Mouse (Mus musculus) kidney, postnatal 0 days (tissue): ENCODE results near the gene Alad. TPM values are rescaled to one million over a fixed set of nuclear protein-coding genes. Genes with fewer than 3 reads are reported as not detected.

ENCODE experiments used
- ATAC-seq: fragments of 200-750 bp; cut with Nextera tagmentation; replicated peaks from 2 replicates; pipeline ENCODE4 v1.8.0; 2017; ENCODE audit warnings: low read depth, moderate number of reproducible peaks, moderate TSS enrichment, moderate library complexity; ENCODE audit not compliant: low FRiP score
- DNase-seq: peaks from one replicate; pipeline ENCODE4 v3.0.0-alpha.2; 2016; ENCODE audit warnings: low spot score
- H3K27ac ChIP-seq: fragments of 300-500 bp; sonication (generic); 2 replicates; pipeline ENCODE4 v1.5.1; 2014; ENCODE audit warnings: mild to moderate bottlenecking
- H3K27me3 ChIP-seq: fragments of 300-500 bp; sonication (generic); 2 replicates; pipeline ENCODE4 v1.6.1; 2014; ENCODE audit warnings: low read length, mixed read lengths; ENCODE audit not compliant: insufficient read depth
- H3K36me3 ChIP-seq: fragments of 300-500 bp; sonication (generic); 2 replicates; pipeline ENCODE4 v1.6.1; 2014; ENCODE audit warnings: low read length, mixed read lengths; ENCODE audit not compliant: insufficient read depth
- H3K4me1 ChIP-seq: fragments of 300-500 bp; sonication (generic); replicated peaks from 2 replicates; pipeline ENCODE4 v1.6.1; 2014; ENCODE audit warnings: antibody characterized with exemption, low read length, mixed read lengths; ENCODE audit not compliant: insufficient read depth
- H3K4me2 ChIP-seq: fragments of 300-500 bp; sonication (generic); 2 replicates; pipeline ENCODE4 v1.6.1; 2014; ENCODE audit warnings: mild to moderate bottlenecking, low read length, moderate library complexity, mixed read lengths
- H3K4me3 ChIP-seq: fragments of 300-500 bp; sonication (generic); replicated peaks from 2 replicates; pipeline ENCODE4 v1.5.1; 2014; ENCODE audit warnings: low read depth, low read length
- H3K9ac ChIP-seq: fragments of 300-500 bp; sonication (generic); 2 replicates; pipeline ENCODE4 v1.6.1; 2014; ENCODE audit warnings: low read depth, low read length
- H3K9me3 ChIP-seq: fragments of 300-500 bp; sonication (generic); replicated peaks from 2 replicates; pipeline ENCODE4 v1.6.1; 2016; ENCODE audit warnings: low read length, inconsistent platforms, mixed read lengths
- CTCF ChIP-seq: IDR thresholded peaks from 2 replicates; pipeline ENCODE4 v1.5.1; 2016; ENCODE audit warnings: antibody characterized with exemption, low read depth, mild to moderate bottlenecking, moderate library complexity
- WGBS: fragments of 180-500 bp; shearing (Covaris S2); extraction: QIAGEN DNeasy Blood & Tissue Kit; methylation state at CpG from one replicate; pipeline ENCODE4 v1.1.7; 2014; 5-methylcytosine and 5-hydroxymethylcytosine counted together
- polyA plus RNA-seq: library from polyadenylated mRNA; unstranded; fragments of >200 nt; fragmentation: Nextera tagmentation; extraction: Ambion mirVana; gene quantifications from 2 replicates; pipeline ENCODE4 v1.2.1, GENCODE M21; 2015

The Alad gene
- polyA plus RNA-seq, 1 experiment from 2014 or later, result 109 TPM

- Histone ChIP-seq H3K9ac (no peak overlapping the region), H3K4me2 (no peak overlapping the region), H3K4me1 (no peaks in the 10 kb centered on the region), H3K27me3 (no peaks in the 10 kb centered on the region), H3K36me3 (peaks cover 6% of the 10 kb centered on the region; the same call in 1 of the 2 replicates), H3K27ac (no peak overlapping the region), H3K9me3 (no peaks in the 10 kb centered on the region), H3K4me3 (no peak overlapping the region)
- ATAC-seq (no peak), DNase-seq (no peak)
- 59% methylated on average over 9 of the region's 9 CpGs for WGBS
- TF ChIP-seq CTCF, result no peak
These were observed 25.5 kb downstream of the Alad start for GRCm38 (mm10) chr4:62494230-62494629.

- H3K4me3 ChIP-seq, result no peak overlapping the region
- no peak for DNase-seq
- TF ChIP-seq CTCF, result no peak
- H3K4me1 ChIP-seq, result no peaks in the 10 kb centered on the region
- ATAC-seq, result no peak
- H3K36me3 ChIP-seq, result no peaks in the 10 kb centered on the region
- no peak overlapping the region for H3K9ac ChIP-seq
- WGBS, result 75% methylated on average over 2 of the region's 2 CpGs
- no peak overlapping the region for H3K4me2 ChIP-seq
- no peak overlapping the region for H3K27ac ChIP-seq
- no peaks in the 10 kb centered on the region for H3K27me3 ChIP-seq
- H3K9me3 ChIP-seq, result no peaks in the 10 kb centered on the region
These were observed 27.0 kb downstream of the Alad start for GRCm38 (mm10) chr4:62492682-62493081.

- H3K4me3 ChIP-seq, result no peak overlapping the region
- no peaks in the 10 kb centered on the region for H3K27me3 ChIP-seq
- H3K36me3 ChIP-seq, result no peaks in the 10 kb centered on the region
- no peak overlapping the region for H3K27ac ChIP-seq
- ATAC-seq (no peak), DNase-seq (no peak)
- H3K9ac ChIP-seq, result no peak overlapping the region
- no peak for TF ChIP-seq CTCF
- 76% methylated on average over 2 of the region's 2 CpGs for WGBS
- no peak overlapping the region for H3K4me2 ChIP-seq
- H3K4me1 ChIP-seq, result no peaks in the 10 kb centered on the region
- H3K9me3 ChIP-seq, result no peaks in the 10 kb centered on the region
These were observed 31.8 kb downstream of the Alad start for GRCm38 (mm10) chr4:62487914-62488313.

GRCm38 (mm10) chr4:62487172-62487571 lies 32.5 kb downstream of the Alad start:
- no peaks in the 10 kb centered on the region for H3K9me3 ChIP-seq
- H3K36me3 ChIP-seq, result no peaks in the 10 kb centered on the region
- ATAC-seq (no peak), DNase-seq (no peak)
- H3K4me1 ChIP-seq, result no peaks in the 10 kb centered on the region
- no peak for TF ChIP-seq CTCF
- H3K9ac ChIP-seq, result no peak overlapping the region
- 91% methylated on average over 5 of the region's 5 CpGs for WGBS
- no peak overlapping the region for H3K4me2 ChIP-seq
- no peak overlapping the region for H3K4me3 ChIP-seq
- H3K27ac ChIP-seq, result no peak overlapping the region
- no peaks in the 10 kb centered on the region for H3K27me3 ChIP-seq

DNA sequence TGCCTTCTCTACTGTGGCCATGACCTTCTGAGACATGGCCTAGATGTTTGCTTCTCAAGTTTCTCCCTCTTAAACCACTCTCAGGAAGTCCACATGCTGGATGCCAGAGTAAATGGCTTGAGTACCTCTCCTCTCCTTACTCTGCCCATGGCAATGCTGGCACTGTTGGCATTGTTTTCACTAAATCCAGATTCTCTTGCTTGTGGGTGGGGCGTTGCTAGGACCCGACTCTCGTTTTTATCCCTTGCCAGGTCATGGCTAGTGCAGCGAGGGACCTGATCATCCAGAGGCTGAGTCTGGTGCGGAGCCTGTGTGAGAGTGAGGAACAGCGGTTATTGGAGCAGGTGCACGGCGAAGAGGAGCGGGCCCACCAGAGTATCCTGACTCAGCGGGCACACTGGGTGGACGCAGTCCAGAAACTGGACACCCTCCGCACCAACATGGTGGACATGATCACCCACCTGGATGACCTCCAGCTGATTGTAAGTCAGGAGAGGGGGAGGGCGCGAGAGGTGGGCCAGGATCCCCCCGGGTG lies 33.5 kb downstream of the Alad start:
- ATAC-seq (peak; percentile 44; the same call in 1 of the 2 replicates), DNase-seq (no peak)
- no peaks in the 10 kb centered on the region for H3K27me3 ChIP-seq
- WGBS, result 91% methylated on average over 15 of the region's 15 CpGs
- H3K4me2 ChIP-seq, result no peak overlapping the region
- no peaks in the 10 kb centered on the region for H3K4me1 ChIP-seq
- no peak for TF ChIP-seq CTCF
- no peak overlapping the region for H3K9ac ChIP-seq
- no peak overlapping the region for H3K27ac ChIP-seq
- no peaks in the 10 kb centered on the region for H3K36me3 ChIP-seq
- no peak overlapping the region for H3K4me3 ChIP-seq
- H3K9me3 ChIP-seq, result no peaks in the 10 kb centered on the region

- DNase-seq (no peak), ATAC-seq (no peak)
- no peak overlapping the region for H3K9ac ChIP-seq
- H3K4me2 ChIP-seq, result no peak overlapping the region
- TF ChIP-seq CTCF, result no peak
- no peaks in the 10 kb centered on the region for H3K4me1 ChIP-seq
- H3K4me3 ChIP-seq, result no peak overlapping the region
- H3K9me3 ChIP-seq, result no peaks in the 10 kb centered on the region
- H3K27me3 ChIP-seq, result no peaks in the 10 kb centered on the region
- 79% methylated on average over 8 of the region's 8 CpGs for WGBS
- no peak overlapping the region for H3K27ac ChIP-seq
- H3K36me3 ChIP-seq, result no peaks in the 10 kb centered on the region
These were observed 34.1 kb downstream of the Alad start for GRCm38 (mm10) chr4:62485450-62486161.

- DNase-seq, result no peak
- Histone ChIP-seq H3K36me3 (no peaks in the 10 kb centered on the region), H3K27ac (no peak overlapping the region), H3K4me1 (no peaks in the 10 kb centered on the region), H3K9me3 (no peaks in the 10 kb centered on the region), H3K4me2 (no peak overlapping the region), H3K9ac (no peak overlapping the region), H3K27me3 (no peaks in the 10 kb centered on the region), H3K4me3 (no peak overlapping the region)
- no peak for ATAC-seq
- no peak for TF ChIP-seq CTCF
- WGBS, result 66% methylated on average over 3 of the region's 3 CpGs
These were observed 34.8 kb downstream of the Alad start for GRCm38 (mm10) chr4:62484928-62485327.
